Mouse (Mus musculus) left cerebral cortex, postnatal 25 days (tissue): Measurements from ENCODE around the gene Limd1. TPM values are rescaled to one million over a fixed set of nuclear protein-coding genes. Genes with fewer than 3 reads are reported as not detected.

ENCODE experiments used
- DNase-seq, 2 experiments: peaks; one replicate each; pipeline ENCODE4 v3.0.0; 2022; ENCODE audit warnings: low spot score in 2 of 2, mixed read lengths in 1 of 2
- intact Hi-C: fragments of 180-260 bp; cut with DNase I; formaldehyde crosslinking; loops from one replicate; pipeline ENCODE4 v1.15.1; 2025
- total RNA-seq, 2 experiments: library from RNA; stranded (reverse); gene quantifications; 2 replicates each; pipeline ENCODE4 v1.2.3; 2021

The Limd1 gene
- total RNA-seq, 2 experiments from 2014 or later = 6.1 to 7.2 TPM

DNA sequence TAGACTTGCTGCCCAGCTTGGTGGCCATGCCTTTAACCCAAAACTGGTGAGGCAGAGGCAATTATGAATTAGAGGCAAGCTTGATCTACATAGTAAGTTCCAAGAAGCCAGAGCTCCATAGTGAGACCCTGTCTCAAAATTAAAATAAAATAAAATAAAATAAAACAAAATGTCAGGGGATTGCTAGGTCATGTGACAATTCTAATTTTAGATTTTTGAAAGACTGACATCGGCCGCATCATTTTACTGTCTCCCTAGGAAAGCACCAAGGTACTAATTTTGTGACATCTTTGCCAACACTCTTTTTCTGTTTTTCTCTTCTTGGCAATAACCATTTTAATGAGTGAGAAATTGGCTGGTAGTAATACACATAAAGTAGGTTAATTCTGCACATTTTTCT lies 58.1 kb downstream of the Limd1 start:
- DNase-seq = no peak
- intact Hi-C loops = no loop called here

DNA sequence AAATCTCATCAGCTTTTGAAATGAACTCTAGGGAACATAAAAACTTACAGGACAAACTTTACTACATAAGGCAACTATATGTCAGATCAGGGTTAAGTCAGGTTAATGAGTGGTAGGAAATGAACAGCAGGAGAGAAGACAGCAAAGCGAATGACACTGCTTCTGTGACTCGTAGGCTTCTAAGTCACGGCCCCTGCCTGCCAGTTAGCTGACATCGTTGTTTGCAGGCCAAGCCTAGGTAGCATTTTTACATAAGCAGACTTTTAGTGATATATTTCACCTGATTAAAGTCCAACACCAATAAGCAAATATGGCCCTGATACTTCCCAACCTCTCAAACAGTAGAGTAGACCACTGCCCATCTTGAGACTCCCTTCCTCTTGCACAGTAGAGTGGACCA lies 59.7 kb downstream of the Limd1 start:
- no peak for DNase-seq
- intact Hi-C loops = no loop called here

DNA sequence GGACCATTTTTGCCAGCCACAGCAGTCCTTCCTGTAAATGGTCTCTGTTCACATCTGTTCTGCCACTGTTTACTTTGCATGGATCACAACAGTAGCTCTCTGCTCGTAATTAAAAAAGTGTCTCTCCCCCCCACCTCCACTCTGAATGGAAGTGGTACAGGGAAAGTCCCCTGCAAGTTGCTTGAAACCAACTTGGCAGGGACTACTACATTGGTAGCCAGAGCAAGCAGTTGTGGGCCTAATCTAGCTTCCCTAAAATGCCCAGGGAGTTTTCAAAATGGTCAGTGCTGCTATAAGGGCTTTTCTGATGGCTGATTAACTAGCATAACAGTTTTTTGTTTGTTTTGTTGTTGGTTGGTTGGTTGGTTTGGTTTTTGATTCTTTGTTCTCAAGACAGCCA lies 60.6 kb downstream of the Limd1 start:
- intact Hi-C loops = no loop called here
- no peak for DNase-seq

DNA sequence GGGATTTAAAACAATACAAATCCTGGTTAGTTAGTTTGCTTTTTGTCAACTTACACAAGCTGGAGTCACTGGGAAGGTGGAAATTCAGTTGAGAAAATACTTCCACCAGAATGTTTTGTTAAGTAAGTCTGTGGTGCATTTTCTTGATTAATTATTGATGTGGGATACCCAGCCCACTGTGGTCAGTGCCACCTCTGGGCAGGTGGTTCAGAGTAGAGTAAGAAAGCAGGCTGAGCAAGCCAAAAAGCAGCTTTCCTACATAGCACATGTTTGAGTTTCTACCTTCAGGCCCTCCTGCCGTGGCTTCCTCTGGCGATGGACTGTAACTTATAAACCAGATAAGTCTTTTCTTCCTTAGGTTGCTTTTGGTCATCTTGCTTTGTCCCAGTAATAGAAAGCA lies 61.3 kb downstream of the Limd1 start:
- DNase-seq = no peak
- intact Hi-C loops = no loop called here

DNA sequence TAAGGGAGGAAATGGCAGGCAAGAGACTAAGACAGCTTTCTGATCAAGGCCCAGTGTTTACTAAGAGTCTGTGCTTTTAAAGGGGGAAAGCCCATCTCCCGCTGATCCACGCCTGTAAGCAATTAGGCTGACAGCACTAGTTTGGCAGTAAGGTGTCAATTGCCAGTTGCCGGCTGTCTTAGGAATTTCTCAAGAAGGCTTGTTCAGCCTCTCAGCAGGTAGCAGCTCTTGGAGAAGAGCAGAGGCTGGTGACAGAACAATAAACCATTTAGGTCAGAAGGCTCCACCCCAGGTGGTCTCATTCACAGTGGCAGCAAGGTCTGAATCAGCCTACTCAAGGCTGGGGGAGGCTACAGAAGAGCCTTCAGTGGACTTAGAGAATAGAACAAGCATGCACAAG lies 76.1 kb downstream of the Limd1 start:
- intact Hi-C loops = no loop called here
- no peak for DNase-seq

Other genes with a start within 250 kb of the Limd1 start
- gene Tmem158, start 217.9 kb upstream of the Limd1 start, total RNA-seq = 10 to 100 TPM; 56.5 to 75.0 TPM
- 10 to 100 TPM; 35.7 to 54.0 TPM for gene Lars2, start 111.8 kb upstream of the Limd1 start, total RNA-seq
- 10 to 100 TPM; 59.5 to 61.9 TPM for gene Sacm1l, start 51.1 kb downstream of the Limd1 start, total RNA-seq
- under 1 TPM; 0.43 to 0.55 TPM for gene Slc6a20b, start 153.9 kb downstream of the Limd1 start, total RNA-seq
- under 1 TPM; 0.07 to 0.11 TPM for gene Ccr9, start 199.7 kb downstream of the Limd1 start, total RNA-seq
- 10 to 100 TPM; 15.9 to 21.1 TPM for gene Slc6a20a, start 200.2 kb downstream of the Limd1 start, total RNA-seq
- 10 to 100 TPM; 77.8 to 81.6 TPM for gene Lztfl1, start 239.0 kb downstream of the Limd1 start, total RNA-seq